Mouse (Mus musculus) frontal cortex, postnatal 36 days (tissue): ENCODE results near the gene Rmi2.
"Not testable (repeated sequence)": the region's sequence is repeated elsewhere in the genome, so short reads cannot be mapped to it uniquely, and the experiment has no call there.

ENCODE experiments used
- DNase-seq, 2 experiments: peaks; one replicate each; pipeline ENCODE4 v3.0.0; 2022; ENCODE audit warnings: low spot score in 2 of 2

Rmi2 gene

DNA sequence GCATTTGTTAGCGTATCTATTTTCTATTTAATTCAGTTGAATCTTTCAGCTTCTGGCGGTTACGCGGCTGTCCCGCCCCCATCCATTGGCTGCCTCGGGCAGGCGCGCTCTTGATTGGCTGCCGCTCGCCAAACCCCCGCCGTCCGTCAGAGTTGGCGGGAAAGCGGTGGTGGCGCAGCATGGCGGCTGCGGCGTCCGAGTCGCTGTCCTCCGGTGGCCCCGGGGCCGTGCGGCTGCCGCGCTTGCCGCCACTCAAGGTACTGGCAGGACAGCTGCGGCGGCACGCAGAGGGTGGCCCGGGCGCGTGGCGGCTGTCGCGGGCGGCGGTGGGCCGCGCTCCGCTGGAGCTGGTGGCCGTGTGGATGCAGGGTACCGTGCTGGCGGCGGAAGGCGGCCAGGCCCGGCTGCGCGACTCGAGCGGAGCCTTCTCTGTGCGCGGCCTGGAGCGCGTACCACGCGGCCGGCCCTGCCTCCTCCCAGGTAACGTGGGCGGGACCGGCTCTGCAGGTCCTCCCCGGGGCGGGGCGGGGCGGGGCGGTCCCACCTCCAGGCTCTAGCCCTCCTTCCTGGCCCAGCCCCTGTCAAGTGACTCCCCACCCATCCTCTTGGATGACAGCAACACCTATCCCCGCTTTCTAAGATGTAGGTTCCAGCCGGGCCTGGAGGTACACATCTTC lies at the start of gene Rmi2:
Gene Rmi2, plus strand, starts transcription at position 149 of the 677 bp plus-strand sequence.
- DNase-seq = peak; percentile 76 to 81

GRCm38 (mm10) chr16:10785371-10786231 lies 49.3 kb upstream of the Rmi2 start, which contains the start of gene Socs1:
Socs1 (minus strand) TSS chr16:10785536.
- peak; percentile 71 to 78 for DNase-seq

DNA sequence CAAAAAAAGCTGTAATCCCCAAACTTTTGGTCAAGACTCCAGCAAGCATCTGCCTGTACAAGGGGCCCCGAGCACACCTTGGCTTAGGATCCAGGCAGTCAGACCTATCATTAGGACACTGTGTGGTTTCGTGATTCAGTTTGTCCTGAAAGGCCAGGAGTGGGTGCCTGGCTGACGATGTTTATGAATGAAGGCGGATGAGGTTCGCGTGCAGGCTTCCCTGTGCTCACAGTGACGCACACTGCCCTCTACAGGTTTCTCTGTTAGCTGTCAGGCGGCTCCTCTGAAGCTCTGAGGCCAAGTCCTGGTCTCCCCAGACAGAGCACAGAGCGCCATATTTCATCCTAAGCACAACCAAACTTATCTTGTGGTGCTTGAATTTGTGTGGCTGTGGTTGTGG lies 48.6 kb upstream of the Rmi2 start:
- DNase-seq = peak; percentile 68 to 84

DNA sequence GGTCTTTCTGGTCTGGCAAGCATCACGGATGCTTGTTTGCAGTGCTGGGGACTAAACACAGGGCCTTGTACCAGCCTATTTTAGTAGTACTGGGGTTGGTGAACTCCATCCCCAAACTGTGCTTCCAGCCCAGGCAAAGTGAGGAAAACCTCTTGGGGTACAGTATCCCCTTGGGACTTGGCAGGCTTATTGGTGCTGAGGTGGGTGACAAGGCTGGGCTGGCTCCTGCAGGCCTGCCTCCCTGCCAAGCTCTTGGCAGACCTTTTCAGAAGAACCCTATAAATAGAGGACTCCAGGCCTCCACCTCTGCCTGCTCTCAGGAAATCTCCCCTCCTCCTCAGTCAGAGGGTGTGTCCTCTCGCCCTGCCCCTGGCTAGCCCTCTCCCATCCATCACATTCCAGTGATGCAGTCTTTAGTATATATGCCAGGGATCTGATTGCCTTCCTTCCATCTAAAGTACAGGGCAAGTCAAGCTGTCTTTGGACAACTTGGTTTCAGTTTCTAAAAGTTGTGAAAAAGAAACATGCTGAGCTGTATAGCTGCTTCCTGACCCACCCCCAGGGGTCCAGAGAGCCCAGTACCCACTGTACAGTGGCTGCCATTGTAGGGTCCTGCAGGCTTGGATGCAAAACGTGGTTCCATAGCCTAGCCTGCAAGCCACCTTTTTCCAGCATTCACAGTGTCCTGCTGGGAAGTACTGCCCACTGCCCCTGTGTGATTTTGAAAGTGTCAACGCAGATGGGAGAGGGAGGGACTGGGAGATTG lies 47.9 kb upstream of the Rmi2 start:
- no peak for DNase-seq

DNA sequence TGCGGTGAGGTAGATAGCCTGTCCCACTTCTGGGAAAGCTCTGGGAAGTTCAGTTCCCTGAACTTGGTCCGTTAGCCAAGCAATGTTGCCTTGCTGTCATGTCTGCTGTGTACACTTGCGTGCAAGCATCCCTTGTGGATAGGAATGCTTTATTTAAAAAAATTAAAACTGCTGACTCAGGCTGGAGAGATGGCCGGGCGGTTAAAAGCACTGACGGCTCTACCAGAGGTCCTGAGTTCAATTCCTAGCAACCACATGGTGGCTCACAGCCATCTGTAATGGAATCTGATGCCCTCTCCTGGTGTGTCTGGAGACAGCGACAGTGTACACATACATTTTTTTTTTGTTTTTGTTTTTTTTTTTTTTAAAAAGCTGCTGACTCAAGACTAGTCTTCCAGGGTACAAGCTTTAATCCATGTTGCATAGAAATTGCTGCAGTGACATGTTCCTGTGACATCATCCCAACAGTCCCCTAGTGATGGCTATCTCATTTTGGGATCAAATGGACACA lies 47.3 kb upstream of the Rmi2 start:
- DNase-seq = no peak

GRCm38 (mm10) chr16:10788271-10788670 lies 46.6 kb upstream of the Rmi2 start, which contains the start of gene Tnp2:
Tnp2 (minus strand) TSS chr16:10788660.
- DNase-seq = no peak

GRCm38 (mm10) chr16:10788866-10789265 lies 46.0 kb upstream of the Rmi2 start:
- DNase-seq = no peak

- DNase-seq = no peak
These were observed 44.2 kb upstream of the Rmi2 start, which contains the start of gene Prm3 for GRCm38 (mm10) chr16:10790702-10791101. Prm3 (minus strand) TSS chr16:10790914.

DNA sequence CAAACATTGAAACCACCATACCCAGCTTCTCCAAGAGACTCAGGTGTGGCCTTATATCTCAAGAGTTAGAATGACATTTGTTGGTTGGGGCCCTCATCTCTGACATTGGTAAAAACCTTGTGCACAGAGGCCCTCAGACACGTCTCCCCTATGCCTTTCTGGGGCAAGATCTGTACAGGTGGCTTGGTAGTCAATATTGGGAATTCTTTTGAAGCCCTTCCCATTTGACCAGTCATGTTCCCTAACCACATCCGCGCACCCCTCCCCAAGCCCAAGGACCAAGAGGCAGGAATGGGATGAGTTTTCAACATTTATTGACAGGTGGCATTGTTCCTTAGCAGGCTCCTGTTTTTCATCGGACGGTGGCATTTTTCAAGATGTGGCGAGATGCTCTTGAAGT lies 38.8 kb upstream of the Rmi2 start, which contains the start of gene Prm2:
Gene Prm2, minus strand, starts transcription at position 101 of the 400 bp plus-strand sequence.
- no peak for DNase-seq

DNA sequence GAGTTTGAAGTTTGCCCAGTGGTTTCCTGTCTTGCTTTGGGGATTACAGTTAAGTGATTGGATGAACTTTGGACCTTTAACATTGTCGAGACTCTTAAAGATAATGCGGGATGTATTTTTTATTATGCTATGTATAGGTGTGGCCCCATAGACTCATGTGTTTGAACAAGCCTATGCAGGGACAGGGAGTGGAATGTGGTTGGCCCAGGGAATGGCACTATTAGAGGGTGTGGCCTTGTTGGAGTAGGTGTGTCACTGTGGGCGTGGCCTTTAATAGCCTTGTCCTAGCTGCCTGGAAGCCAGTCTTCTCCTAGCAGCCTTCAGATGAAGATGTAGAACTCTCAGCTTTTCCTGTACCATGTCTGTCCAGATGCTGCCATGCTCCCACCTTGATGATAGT lies 32.4 kb upstream of the Rmi2 start:
- not testable (repeated sequence) for DNase-seq

DNA sequence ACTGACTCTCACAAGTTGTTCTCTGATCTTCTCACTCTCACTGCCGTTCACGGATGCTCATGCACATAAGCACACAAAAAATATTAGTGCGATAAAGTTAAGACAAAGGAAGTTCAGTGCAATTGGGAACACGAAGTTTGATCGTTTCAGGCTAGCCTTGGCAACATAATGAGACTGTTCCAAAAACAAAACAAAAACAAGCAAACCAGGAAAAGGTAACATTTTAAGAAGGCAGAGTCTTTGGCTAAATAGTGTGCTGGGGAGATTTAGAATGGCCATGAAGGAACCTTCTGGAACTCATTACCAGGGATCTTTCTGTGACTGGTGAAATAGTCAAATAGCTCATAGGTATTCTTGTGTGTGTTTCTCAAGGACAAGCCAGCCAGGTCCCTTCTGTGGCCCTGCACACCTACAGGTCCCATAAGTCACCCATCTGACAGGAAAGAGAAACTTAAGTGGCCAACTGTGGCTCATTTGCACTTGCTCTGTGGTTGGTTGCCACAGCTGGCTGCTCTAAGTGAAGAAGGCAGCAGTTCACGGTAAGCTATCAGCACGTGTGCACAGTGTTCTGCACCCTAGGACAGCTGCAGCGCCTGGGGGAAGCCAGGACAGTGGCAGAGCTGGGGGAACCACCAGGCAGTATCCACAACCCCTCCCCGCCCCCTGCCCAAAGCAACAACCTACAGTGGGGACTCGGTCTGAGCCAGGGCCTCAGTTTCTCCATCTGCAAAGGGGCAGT lies 28.9 kb upstream of the Rmi2 start, which contains the start of gene Prm1:
Gene Prm1, minus strand, starts transcription at position 51 of the 739 bp plus-strand sequence.
- DNase-seq = no peak

DNA sequence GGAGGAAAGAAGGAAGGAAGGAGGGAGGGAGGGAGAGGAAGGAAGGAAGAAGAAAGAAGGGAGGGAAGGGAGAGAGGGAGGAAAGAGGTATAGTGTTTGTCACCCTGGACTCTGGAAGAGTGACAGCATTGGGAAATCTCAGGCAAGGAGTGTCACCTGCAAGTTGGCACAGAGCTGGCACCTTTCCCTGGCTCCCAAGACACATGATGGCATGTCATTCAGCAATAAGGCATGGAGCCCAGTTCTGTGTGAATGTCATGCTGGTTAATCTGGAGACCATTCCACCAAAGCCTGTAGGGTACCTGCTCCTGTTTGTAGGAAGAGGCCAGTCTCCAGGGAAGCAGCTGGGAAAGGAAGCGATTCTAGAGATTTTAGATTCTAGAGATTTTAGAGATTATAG lies 24.5 kb upstream of the Rmi2 start:
- DNase-seq = no peak

GRCm38 (mm10) chr16:10812865-10813371 lies 21.9 kb upstream of the Rmi2 start, which contains the start of gene Gm11172:
Gm11172 (plus strand) TSS chr16:10812915.
- DNase-seq = no peak

GRCm38 (mm10) chr16:10813726-10814125 lies 21.1 kb upstream of the Rmi2 start:
- DNase-seq = no peak

DNA sequence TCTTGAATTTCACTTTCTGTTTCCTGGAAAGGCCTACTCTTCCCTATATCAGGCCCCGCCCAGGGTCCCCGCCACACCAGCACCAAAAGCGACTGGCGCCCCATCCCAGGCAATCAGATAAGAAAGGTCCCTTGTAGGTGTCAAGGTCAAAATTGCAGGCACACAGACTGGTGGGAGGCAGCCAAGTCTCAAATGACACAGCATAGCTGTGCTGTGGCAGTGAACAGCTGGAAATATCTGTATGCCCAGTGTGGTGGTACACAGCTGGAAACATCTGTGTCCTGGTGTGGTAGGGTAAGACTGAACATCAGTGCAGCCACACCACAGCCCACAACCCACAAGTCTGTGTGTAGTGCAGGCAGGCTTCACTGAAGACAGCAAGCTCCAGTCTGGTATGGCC lies 20.0 kb upstream of the Rmi2 start:
- no peak for DNase-seq

DNA sequence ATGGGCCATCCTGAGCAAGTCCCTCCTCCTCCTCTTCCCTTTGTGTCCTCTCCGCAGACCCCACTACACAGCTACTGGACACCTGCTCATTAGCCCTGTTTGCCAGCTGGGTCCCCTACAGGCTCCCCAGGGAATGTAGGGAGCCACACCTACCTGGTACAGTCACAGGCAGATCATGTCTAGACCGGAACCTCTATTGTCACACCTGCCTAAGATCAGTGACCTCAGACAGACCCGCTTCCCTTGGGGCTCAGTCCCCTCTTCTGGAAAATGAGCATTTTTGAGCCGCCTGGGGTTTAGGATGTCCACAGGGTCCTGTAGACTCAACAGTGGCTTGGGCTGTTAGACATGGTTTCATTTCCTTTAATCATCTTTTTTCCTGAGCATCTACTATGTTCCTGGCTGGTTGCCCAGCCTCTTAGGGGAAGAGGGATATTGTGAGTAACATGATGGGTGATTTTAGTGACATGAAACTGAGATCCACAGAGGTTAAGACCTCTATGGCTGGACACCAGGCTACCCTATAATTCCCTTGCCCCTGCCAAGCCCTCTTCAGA lies 16.2 kb upstream of the Rmi2 start:
- DNase-seq = no peak

DNA sequence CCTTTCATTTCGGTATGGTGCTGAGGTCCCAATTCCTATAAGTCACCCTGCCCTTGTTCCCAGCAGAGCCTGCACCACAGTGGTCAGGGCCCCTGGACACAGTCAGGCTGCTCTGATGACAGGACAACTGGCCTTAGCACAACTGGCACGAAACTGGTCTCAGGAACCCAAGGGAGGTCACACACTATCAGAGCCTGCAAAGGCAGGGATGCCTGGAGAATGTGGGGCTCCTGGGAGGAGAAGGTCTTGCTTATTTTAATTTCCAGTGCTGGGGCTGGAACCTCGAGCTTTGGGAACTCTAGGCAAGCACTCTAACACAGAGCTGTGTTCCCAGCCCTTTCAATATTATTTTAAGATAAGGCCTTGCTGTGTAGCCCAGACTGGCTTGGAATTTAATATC lies 14.9 kb upstream of the Rmi2 start:
- no peak for DNase-seq

DNA sequence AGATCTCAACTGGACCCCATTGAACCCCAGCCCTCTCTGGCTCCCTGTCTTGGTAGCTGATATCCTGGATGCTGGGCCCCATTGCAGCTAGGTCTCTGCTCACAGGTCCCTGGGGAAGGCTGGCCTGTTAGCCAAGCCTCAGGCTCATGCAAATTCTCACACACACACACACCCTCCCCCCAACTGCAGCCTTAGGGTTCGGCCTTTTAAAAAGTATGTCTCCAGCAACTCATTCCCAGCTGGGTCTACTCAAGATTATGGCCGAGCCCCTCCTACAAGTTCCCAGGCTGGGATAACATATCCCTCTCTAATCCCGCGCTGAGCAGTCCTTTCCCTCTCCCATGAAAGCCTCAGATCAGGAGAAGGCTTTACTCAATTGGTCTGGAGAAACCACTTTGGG lies 13.5 kb upstream of the Rmi2 start:
- DNase-seq = no peak

GRCm38 (mm10) chr16:10824536-10824935 lies 10.3 kb upstream of the Rmi2 start:
- no peak for DNase-seq

- DNase-seq = no peak
These were observed 9.0 kb upstream of the Rmi2 start for GRCm38 (mm10) chr16:10825840-10826239.
